Mouse (Mus musculus) lung, embryonic 16.5 days (tissue): ENCODE results near the gene Slc39a5. TPM values are rescaled to one million over a fixed set of nuclear protein-coding genes. Genes with fewer than 3 reads are reported as not detected.

ENCODE experiments used
- ATAC-seq: fragments of 200-750 bp; cut with Nextera tagmentation; 2 replicates; pipeline ENCODE4 v1.8.0; 2017; ENCODE audit warnings: low read depth, mild to moderate bottlenecking, moderate library complexity
- H3K27ac ChIP-seq: fragments of 300-500 bp; sonication (generic); 2 replicates; pipeline ENCODE4 v1.5.1; 2014; ENCODE audit warnings: mild to moderate bottlenecking, control low read depth, low read length
- H3K27me3 ChIP-seq: fragments of 300-500 bp; sonication (generic); 2 replicates; pipeline ENCODE4 v1.6.1; 2014; ENCODE audit warnings: low read depth, low read length, mixed read lengths; ENCODE audit not compliant: control insufficient read depth, insufficient read depth
- H3K36me3 ChIP-seq: fragments of 300-500 bp; sonication (generic); 2 replicates; pipeline ENCODE4 v1.6.1; 2014; ENCODE audit warnings: low read length; ENCODE audit not compliant: control insufficient read depth, insufficient read depth
- H3K4me1 ChIP-seq: fragments of 300-500 bp; sonication (generic); replicated peaks from 2 replicates; pipeline ENCODE4 v1.6.1; 2014; ENCODE audit warnings: low read length, mixed read lengths; ENCODE audit not compliant: control insufficient read depth, insufficient read depth
- H3K4me2 ChIP-seq: fragments of 300-500 bp; sonication (generic); 2 replicates; pipeline ENCODE4 v1.6.1; 2014; ENCODE audit warnings: low read depth, low read length, control low read depth
- H3K4me3 ChIP-seq: fragments of 300-500 bp; sonication (generic); 2 replicates; pipeline ENCODE4 v1.5.1; 2014; ENCODE audit warnings: mild to moderate bottlenecking, low read length, control low read depth
- H3K9ac ChIP-seq: fragments of 300-500 bp; sonication (generic); 2 replicates; pipeline ENCODE4 v1.6.1; 2014; ENCODE audit warnings: low read length, control low read depth
- H3K9me3 ChIP-seq: fragments of 300-500 bp; sonication (generic); 2 replicates; pipeline ENCODE4 v1.6.1; 2016; ENCODE audit warnings: low read length; ENCODE audit not compliant: control insufficient read depth
- WGBS: fragments of 180-500 bp; shearing (Covaris S2); extraction: QIAGEN DNeasy Blood & Tissue Kit; methylation state at CpG from one replicate; pipeline ENCODE4 v1.1.7; 2014; 5-methylcytosine and 5-hydroxymethylcytosine counted together
- polyA plus RNA-seq: library from polyadenylated mRNA; unstranded; fragments of >200 nt; fragmentation: Nextera tagmentation; extraction: Ambion mirVana; gene quantifications from 2 replicates; pipeline ENCODE4 v1.2.1, GENCODE M21; 2015

Gene Slc39a5
- polyA plus RNA-seq, 1 experiment from 2014 or later = 0.13 TPM

GRCm38 (mm10) chr10:128435186-128435823, 34.3 kb upstream of the Slc39a5 start:
- H3K9me3 ChIP-seq = no peaks in the 10 kb centered on the region
- peaks cover 35% of the 10 kb centered on the region for H3K36me3 ChIP-seq
- ATAC-seq = no peak
- no peaks in the 10 kb centered on the region for H3K27me3 ChIP-seq
- no peaks in the 10 kb centered on the region; the same call in 1 of the 2 replicates for H3K4me1 ChIP-seq
- no peak overlapping the region for H3K27ac ChIP-seq
- H3K4me3 ChIP-seq = no peak overlapping the region
- no peak overlapping the region for H3K4me2 ChIP-seq
- 79% methylated on average over 17 of the region's 17 CpGs for WGBS
- no peak overlapping the region for H3K9ac ChIP-seq

GRCm38 (mm10) chr10:128434681-128435080, 33.7 kb upstream of the Slc39a5 start:
- Histone ChIP-seq H3K4me1 (no peaks in the 10 kb centered on the region; the same call in 1 of the 2 replicates), H3K27ac (no peak overlapping the region), H3K9me3 (no peaks in the 10 kb centered on the region), H3K4me3 (no peak overlapping the region), H3K9ac (no peak overlapping the region), H3K36me3 (peaks cover 33% of the 10 kb centered on the region), H3K4me2 (no peak overlapping the region), H3K27me3 (no peaks in the 10 kb centered on the region)
- WGBS = 74% methylated on average over 10 of the region's 10 CpGs
- ATAC-seq = no peak

GRCm38 (mm10) chr10:128433417-128433816, 32.4 kb upstream of the Slc39a5 start:
- Histone ChIP-seq H3K9me3 (no peaks in the 10 kb centered on the region), H3K9ac (no peak overlapping the region), H3K4me3 (no peak overlapping the region), H3K4me2 (no peak overlapping the region), H3K27me3 (no peaks in the 10 kb centered on the region), H3K36me3 (peaks cover 29% of the 10 kb centered on the region), H3K27ac (no peak overlapping the region), H3K4me1 (no peaks in the 10 kb centered on the region; the same call in 1 of the 2 replicates)
- ATAC-seq = no peak
- 92% methylated on average over 2 of the region's 2 CpGs for WGBS

GRCm38 (mm10) chr10:128429454-128429853, 28.4 kb upstream of the Slc39a5 start:
- 70% methylated on average over 4 of the region's 4 CpGs for WGBS
- no peaks in the 10 kb centered on the region for H3K9me3 ChIP-seq
- H3K4me2 ChIP-seq = no peak overlapping the region
- peaks cover 18% of the 10 kb centered on the region for H3K36me3 ChIP-seq
- no peaks in the 10 kb centered on the region for H3K4me1 ChIP-seq
- H3K27ac ChIP-seq = no peak overlapping the region
- H3K4me3 ChIP-seq = no peak overlapping the region
- ATAC-seq = no peak
- H3K27me3 ChIP-seq = no peaks in the 10 kb centered on the region
- no peak overlapping the region for H3K9ac ChIP-seq

- ATAC-seq = no peak
- Histone ChIP-seq H3K9me3 (no peaks in the 10 kb centered on the region), H3K9ac (no peak overlapping the region), H3K27ac (no peak overlapping the region), H3K36me3 (peaks cover 18% of the 10 kb centered on the region), H3K27me3 (no peaks in the 10 kb centered on the region), H3K4me3 (no peak overlapping the region), H3K4me2 (no peak overlapping the region), H3K4me1 (no peaks in the 10 kb centered on the region)
- 84% methylated on average over 5 of the region's 5 CpGs for WGBS
Measured at GRCm38 (mm10) chr10:128429052-128429451, 28.0 kb upstream of the Slc39a5 start.

DNA sequence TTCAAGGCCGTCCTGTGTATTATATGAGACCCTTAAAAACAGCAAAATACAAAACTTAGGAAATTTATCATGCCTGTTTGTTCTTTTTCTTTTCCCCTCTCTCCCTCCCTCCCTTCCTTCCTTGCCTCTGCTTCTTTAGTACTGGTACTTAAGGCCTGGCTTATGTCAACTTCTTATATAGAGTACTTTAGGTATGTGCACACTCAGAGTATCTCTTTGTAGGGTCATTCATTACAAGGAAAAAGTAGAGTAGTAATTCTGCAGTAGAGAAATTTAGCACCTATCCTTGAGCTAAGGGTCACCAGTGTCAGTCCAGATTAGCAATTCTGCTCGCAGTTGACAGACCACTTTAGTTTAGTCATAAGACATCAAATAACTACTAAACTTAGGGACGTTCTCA, 24.2 kb upstream of the Slc39a5 start:
- Histone ChIP-seq H3K9me3 (no peaks in the 10 kb centered on the region), H3K36me3 (peaks cover 34% of the 10 kb centered on the region), H3K27ac (0 out of 2 replicates have a peak overlapping the region, but pooled peaks have one; percentile 30), H3K27me3 (no peaks in the 10 kb centered on the region), H3K4me3 (no peak overlapping the region), H3K4me1 (no peaks in the 10 kb centered on the region), H3K4me2 (no peak overlapping the region), H3K9ac (no peak overlapping the region)
- peak; percentile 59 for ATAC-seq
- WGBS = 61% methylated on average over 3 of the region's 3 CpGs

GRCm38 (mm10) chr10:128424604-128425003, 23.6 kb upstream of the Slc39a5 start:
- Histone ChIP-seq H3K27me3 (no peaks in the 10 kb centered on the region), H3K27ac (no peak overlapping the region), H3K36me3 (peaks cover 34% of the 10 kb centered on the region), H3K4me2 (no peak overlapping the region), H3K9me3 (no peaks in the 10 kb centered on the region), H3K9ac (no peak overlapping the region), H3K4me1 (no peaks in the 10 kb centered on the region), H3K4me3 (no peak overlapping the region)
- 38% methylated on average over 7 of the region's 7 CpGs for WGBS
- no peak for ATAC-seq

- Histone ChIP-seq H3K27ac (no peak overlapping the region), H3K4me3 (no peak overlapping the region), H3K9me3 (no peaks in the 10 kb centered on the region), H3K36me3 (peaks cover 26% of the 10 kb centered on the region), H3K9ac (no peak overlapping the region), H3K27me3 (no peaks in the 10 kb centered on the region), H3K4me2 (no peak overlapping the region), H3K4me1 (no peaks in the 10 kb centered on the region)
- ATAC-seq = no peak
- 71% methylated on average over 5 of the region's 5 CpGs for WGBS
Measured at GRCm38 (mm10) chr10:128422426-128422825, 21.4 kb upstream of the Slc39a5 start.

DNA sequence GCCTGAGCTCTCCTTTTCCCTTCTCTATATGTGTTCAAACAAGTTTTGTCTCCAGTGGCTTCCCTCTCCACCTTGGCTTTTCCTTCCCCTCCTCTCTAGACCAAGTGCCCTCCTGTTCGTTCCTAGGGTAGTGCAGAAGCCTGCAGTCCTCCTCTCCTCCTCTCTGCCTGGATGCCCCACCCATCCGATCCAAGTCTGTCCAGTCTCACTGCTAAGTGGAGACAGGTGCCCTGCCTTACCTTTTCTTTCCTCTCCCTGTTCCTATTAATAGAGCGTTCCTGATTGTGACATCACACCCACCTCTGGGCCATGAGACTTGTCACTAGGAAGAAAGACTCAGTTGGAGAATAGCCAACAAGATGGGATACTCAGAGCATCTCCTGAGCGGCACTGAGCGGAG, 13.8 kb upstream of the Slc39a5 start:
- no peak for ATAC-seq
- Histone ChIP-seq H3K27me3 (no peaks in the 10 kb centered on the region), H3K4me1 (peaks cover 21% of the 10 kb centered on the region), H3K27ac (no peak overlapping the region), H3K4me2 (no peak overlapping the region), H3K4me3 (no peak overlapping the region), H3K9me3 (no peaks in the 10 kb centered on the region), H3K9ac (no peak overlapping the region), H3K36me3 (peaks cover 14% of the 10 kb centered on the region)
- whole genome bisulfite sequencing = 85% methylated on average over 5 of the region's 5 CpGs
